Mouse (Mus musculus) embryonic fibroblast, embryonic 13.5 days (primary cell): ENCODE measurements around the gene Pfpl.

Source experiments
- CTCF ChIP-seq: IDR thresholded peaks from 2 replicates; pipeline ENCODE4 v1.5.1; 2011; ENCODE audit warnings: mild to moderate bottlenecking, control low read depth, low read length, moderate library complexity, borderline replicate concordance; ENCODE audit not compliant: insufficient read depth
- POLR2A ChIP-seq: IDR thresholded peaks from 2 replicates; pipeline ENCODE4 v1.6.1; 2011; ENCODE audit warnings: low read depth, mild to moderate bottlenecking, control low read depth, low read length, moderate library complexity

- TF ChIP-seq CTCF (no peak), POLR2A (no peak)
These were observed at the start of gene Pfpl for GRCm38 (mm10) chr19:12427605-12428004.
